Mouse (Mus musculus): ENCODE measurements around the gene Scn9a. TPM values are rescaled to one million over a fixed set of nuclear protein-coding genes. Genes with fewer than 3 reads are reported as not detected.

Scn9a gene
- total RNA-seq (2021), result not detected

- intact Hi-C loops (cut with DNase I), result no loop called here
- DNase-seq, result no peak
Observed at GRCm38 (mm10) chr2:66634580-66635359, at the start of gene Scn9a. Gene Scn9a, minus strand, starts transcription at chr2:66634962.

- no peak for DNase-seq
- intact Hi-C loops (cut with DNase I), result no loop called here
Observed at GRCm38 (mm10) chr2:66661988-66662387, 27.2 kb upstream of the Scn9a start.

- DNase-seq, result no peak
- intact Hi-C loops (cut with DNase I), result no loop called here
Observed at GRCm38 (mm10) chr2:66656430-66656829, 21.7 kb upstream of the Scn9a start.

- peak in 1 of 2 experiments; percentile 4 for DNase-seq
- intact Hi-C loops (cut with DNase I), result no loop called here
Observed at GRCm38 (mm10) chr2:66655431-66655830, 20.7 kb upstream of the Scn9a start.

- intact Hi-C loops (cut with DNase I), result loop anchor here (2.0 kb wide), 1 partner anchor 172 kb away; no protein-coding TSS in a partner anchor
- peak in 1 of 2 experiments; percentile 22 for DNase-seq
Observed at GRCm38 (mm10) chr2:66644384-66644783, 9.6 kb upstream of the Scn9a start.

- intact Hi-C loops (cut with DNase I), result no loop called here
- DNase-seq, result no peak
Observed at GRCm38 (mm10) chr2:66632728-66633127, 2.0 kb downstream of the Scn9a start.

- DNase-seq, result no peak
- intact Hi-C loops (cut with DNase I), result no loop called here
Observed at GRCm38 (mm10) chr2:66611091-66611490, 23.7 kb downstream of the Scn9a start.

- no peak for DNase-seq
- intact Hi-C loops (cut with DNase I), result no loop called here
Observed at GRCm38 (mm10) chr2:66597313-66597712, 37.4 kb downstream of the Scn9a start.

GRCm38 (mm10) chr2:66596145-66596544, 38.6 kb downstream of the Scn9a start:
- intact Hi-C loops (cut with DNase I), result no loop called here
- no peak for DNase-seq

- intact Hi-C loops (cut with DNase I), result no loop called here
- no peak for DNase-seq
Observed at GRCm38 (mm10) chr2:66590151-66590550, 44.6 kb downstream of the Scn9a start.

GRCm38 (mm10) chr2:66580026-66580808, 54.5 kb downstream of the Scn9a start:
- no peak for DNase-seq
- intact Hi-C loops (cut with DNase I), result no loop called here

GRCm38 (mm10) chr2:66548254-66548653, 86.5 kb downstream of the Scn9a start:
- intact Hi-C loops (cut with DNase I), result no loop called here
- DNase-seq, result no peak

- no peak for DNase-seq
- intact Hi-C loops (cut with DNase I), result no loop called here
Observed at GRCm38 (mm10) chr2:66519966-66520365, 114.8 kb downstream of the Scn9a start.

- DNase-seq, result no peak
- intact Hi-C loops (cut with DNase I), result no loop called here
Observed at GRCm38 (mm10) chr2:66511424-66511823, 123.3 kb downstream of the Scn9a start.

- DNase-seq, result no peak
- intact Hi-C loops (cut with DNase I), result no loop called here
Observed at GRCm38 (mm10) chr2:66508032-66508431, 126.7 kb downstream of the Scn9a start.

- no peak for DNase-seq
- intact Hi-C loops (cut with DNase I), result no loop called here
Observed at GRCm38 (mm10) chr2:66507616-66508015, 127.1 kb downstream of the Scn9a start.

GRCm38 (mm10) chr2:66502158-66502557, 132.6 kb downstream of the Scn9a start:
- DNase-seq, result no peak
- intact Hi-C loops (cut with DNase I), result no loop called here

- DNase-seq, result no peak
- intact Hi-C loops (cut with DNase I), result no loop called here
Observed at GRCm38 (mm10) chr2:66494556-66494955, 140.2 kb downstream of the Scn9a start.

- intact Hi-C loops (cut with DNase I), result no loop called here
Observed at GRCm38 (mm10) chr2:66478395-66478794, 156.4 kb downstream of the Scn9a start.

GRCm38 (mm10) chr2:66473181-66473822, 161.5 kb downstream of the Scn9a start:
- intact Hi-C loops (cut with DNase I), result loop anchor here (1.0 to 2.0 kb wide), 2 partner anchors 171 to 327 kb away; no protein-coding TSS in a partner anchor
- DNase-seq, result peak; percentile 8 to 31

More at GRCm38 (mm10) chr2:66478395-66478794, 156.4 kb downstream of the Scn9a start:
- no peak for DNase-seq

GRCm38 (mm10) chr2:66465484-66465883, 169.3 kb downstream of the Scn9a start:
- intact Hi-C loops (cut with DNase I), result no loop called here

More at GRCm38 (mm10) chr2:66465484-66465883, 169.3 kb downstream of the Scn9a start:
- no peak for DNase-seq

All from heart, postnatal 10 days (tissue).